Mouse (Mus musculus): Measurements from ENCODE around the gene Ccdc105. TPM values are rescaled to one million over a fixed set of nuclear protein-coding genes. Genes with fewer than 3 reads are reported as not detected.

Gene Ccdc105
- polyA plus RNA-seq, 1 experiment from 2014 or later: not detected

DNA sequence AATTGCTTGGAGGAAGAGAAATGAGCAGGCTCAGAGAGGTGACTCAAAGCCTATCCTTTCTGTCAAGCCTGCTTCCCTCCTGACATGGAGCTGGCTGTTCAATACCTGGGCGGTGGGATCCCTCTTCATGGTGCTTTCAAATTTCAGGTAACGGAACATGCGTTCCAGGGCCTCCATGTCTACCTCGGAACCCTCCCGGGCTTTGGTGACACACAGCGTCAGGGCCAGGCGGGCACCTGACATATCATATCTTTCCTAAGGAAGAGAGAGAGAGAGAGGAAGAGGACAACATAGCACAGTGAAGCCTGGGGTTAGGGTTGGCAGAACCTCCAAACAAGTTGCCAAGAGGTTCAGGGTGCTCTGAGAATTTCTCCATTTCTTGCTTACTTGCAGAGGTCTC lies 37.7 kb downstream of the Ccdc105 start:
- H3K27me3 ChIP-seq (ENCODE audit: control insufficient read depth, insufficient read depth, low read length): no peaks in the 10 kb centered on the region
- H3K4me2 ChIP-seq (ENCODE audit: low read length): no peak overlapping the region
- no peaks in the 10 kb centered on the region for H3K4me1 ChIP-seq (ENCODE audit: control insufficient read depth in 2 of 2, insufficient read depth in 2 of 2, low read length in 2 of 2)
- no peak overlapping the region for H3K27ac ChIP-seq (replicated peaks in 1 of 2; ENCODE audit: control insufficient read depth in 1 of 2, insufficient read depth in 1 of 2, low read depth in 2 of 2, low read length in 2 of 2)
- H3K4me3 ChIP-seq (ENCODE audit: control insufficient read depth in 1 of 2, insufficient read depth in 1 of 2, low read depth in 1 of 2, low read length in 2 of 2): no peak overlapping the region
- ATAC-seq (ENCODE audit: insufficient number of reproducible peaks, insufficient read depth, low FRiP score, low read depth): no peak
- 91% methylated on average over 7 of the region's 7 CpGs for WGBS
- no peaks in the 10 kb centered on the region for H3K9me3 ChIP-seq (ENCODE audit: control insufficient read depth, low read length)
- H3K9ac ChIP-seq (ENCODE audit: low read length): no peak overlapping the region
- no peaks in the 10 kb centered on the region for H3K36me3 ChIP-seq (ENCODE audit: control insufficient read depth, insufficient read depth, low read length)

DNA sequence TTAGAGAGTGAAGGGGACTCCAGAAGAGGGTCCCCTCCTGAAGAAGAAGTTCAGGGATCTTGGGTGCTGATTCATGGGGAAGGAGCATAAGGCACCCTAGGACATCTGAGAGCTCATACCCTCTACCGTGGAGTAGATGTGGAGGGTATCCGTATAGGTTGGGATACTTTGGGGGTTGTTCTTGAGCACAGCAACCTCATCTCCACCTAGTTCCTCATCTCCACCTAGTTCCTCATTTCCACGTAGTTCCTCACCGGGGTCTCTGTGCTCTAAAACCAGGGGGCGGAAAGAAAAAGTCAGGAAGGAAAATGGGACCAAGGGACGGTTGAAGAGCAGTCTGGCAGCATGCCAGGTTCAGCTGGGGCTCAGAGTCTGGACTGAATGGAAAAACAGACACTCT lies 38.7 kb downstream of the Ccdc105 start:
- Histone ChIP-seq H3K9me3 (ENCODE audit: control insufficient read depth, low read length) (no peaks in the 10 kb centered on the region), H3K36me3 (ENCODE audit: control insufficient read depth, insufficient read depth, low read length) (no peaks in the 10 kb centered on the region), H3K27me3 (ENCODE audit: control insufficient read depth, insufficient read depth, low read length) (no peaks in the 10 kb centered on the region), H3K27ac (replicated peaks in 1 of 2; ENCODE audit: control insufficient read depth in 1 of 2, insufficient read depth in 1 of 2, low read depth in 2 of 2, low read length in 2 of 2) (no peak overlapping the region), H3K4me2 (ENCODE audit: low read length) (no peak overlapping the region), H3K4me1 (ENCODE audit: control insufficient read depth in 2 of 2, insufficient read depth in 2 of 2, low read length in 2 of 2) (no peaks in the 10 kb centered on the region), H3K4me3 (ENCODE audit: control insufficient read depth in 1 of 2, insufficient read depth in 1 of 2, low read depth in 1 of 2, low read length in 2 of 2) (no peak overlapping the region), H3K9ac (ENCODE audit: low read length) (no peak overlapping the region)
- ATAC-seq (ENCODE audit: insufficient number of reproducible peaks, insufficient read depth, low FRiP score, low read depth): no peak
- 65% methylated on average over 6 of the region's 6 CpGs for WGBS

DNA sequence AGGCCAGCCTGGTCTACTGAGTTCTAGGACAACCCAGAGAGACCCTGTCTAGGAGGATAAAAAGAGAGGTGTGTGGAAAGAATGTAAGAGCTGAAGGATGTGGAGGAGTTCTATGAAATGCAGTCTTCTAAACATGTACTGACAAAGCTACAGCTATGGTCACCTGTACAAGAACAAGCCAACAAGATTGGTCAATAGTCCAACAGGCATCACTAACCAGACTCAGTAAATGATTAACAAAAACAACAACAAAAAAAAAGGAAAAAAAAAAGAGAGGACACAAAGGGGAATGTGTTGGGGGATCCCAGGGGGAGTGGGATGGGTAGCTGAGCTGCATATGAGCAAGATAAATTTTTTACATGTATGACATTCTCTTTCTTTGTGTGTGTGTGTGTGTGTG lies 42.2 kb downstream of the Ccdc105 start:
- no peak overlapping the region for H3K4me2 ChIP-seq (ENCODE audit: low read length)
- no peak overlapping the region for H3K4me3 ChIP-seq (ENCODE audit: control insufficient read depth in 1 of 2, insufficient read depth in 1 of 2, low read depth in 1 of 2, low read length in 2 of 2)
- no peak overlapping the region for H3K27ac ChIP-seq (replicated peaks in 1 of 2; ENCODE audit: control insufficient read depth in 1 of 2, insufficient read depth in 1 of 2, low read depth in 2 of 2, low read length in 2 of 2)
- H3K9ac ChIP-seq (ENCODE audit: low read length): no peak overlapping the region
- H3K4me1 ChIP-seq (ENCODE audit: control insufficient read depth in 2 of 2, insufficient read depth in 2 of 2, low read length in 2 of 2): no peaks in the 10 kb centered on the region
- no peaks in the 10 kb centered on the region for H3K9me3 ChIP-seq (ENCODE audit: control insufficient read depth, low read length)
- no peak for ATAC-seq (ENCODE audit: insufficient number of reproducible peaks, insufficient read depth, low FRiP score, low read depth)
- no peaks in the 10 kb centered on the region for H3K36me3 ChIP-seq (ENCODE audit: control insufficient read depth, insufficient read depth, low read length)
- no peaks in the 10 kb centered on the region for H3K27me3 ChIP-seq (ENCODE audit: control insufficient read depth, insufficient read depth, low read length)

DNA sequence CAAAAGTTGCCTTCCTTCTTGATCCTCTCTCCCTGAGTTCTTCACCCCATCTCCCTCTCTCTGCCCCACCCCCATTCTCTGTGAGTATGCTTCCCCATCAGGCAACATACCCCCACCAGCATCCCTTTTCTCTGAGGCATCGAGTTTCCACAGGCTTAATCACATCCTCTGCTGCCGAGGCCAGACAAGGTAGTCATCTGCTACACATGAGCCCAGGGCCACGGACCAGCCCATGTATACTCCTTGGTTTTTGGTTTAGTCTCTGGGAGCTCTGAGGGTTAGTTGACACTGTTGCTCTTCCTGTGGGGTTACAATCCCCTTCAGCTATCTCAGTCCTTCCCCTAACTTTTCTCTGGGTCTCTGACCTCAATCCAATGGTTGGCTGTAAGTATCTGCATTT lies 52.0 kb downstream of the Ccdc105 start:
- WGBS: 41% methylated on average over 3 of the region's 3 CpGs
- Histone ChIP-seq H3K4me1 (ENCODE audit: control insufficient read depth in 2 of 2, insufficient read depth in 2 of 2, low read length in 2 of 2) (no peaks in the 10 kb centered on the region), H3K4me3 (ENCODE audit: control insufficient read depth in 1 of 2, insufficient read depth in 1 of 2, low read depth in 1 of 2, low read length in 2 of 2) (no peak overlapping the region), H3K36me3 (ENCODE audit: control insufficient read depth, insufficient read depth, low read length) (no peaks in the 10 kb centered on the region), H3K4me2 (ENCODE audit: low read length) (no peak overlapping the region), H3K9me3 (ENCODE audit: control insufficient read depth, low read length) (no peaks in the 10 kb centered on the region), H3K9ac (ENCODE audit: low read length) (no peak overlapping the region), H3K27ac (replicated peaks in 1 of 2; ENCODE audit: control insufficient read depth in 1 of 2, insufficient read depth in 1 of 2, low read depth in 2 of 2, low read length in 2 of 2) (no peak overlapping the region), H3K27me3 (ENCODE audit: control insufficient read depth, insufficient read depth, low read length) (no peaks in the 10 kb centered on the region)
- no peak for ATAC-seq (ENCODE audit: insufficient number of reproducible peaks, insufficient read depth, low FRiP score, low read depth)

Other genes with a start within 250 kb of the Ccdc105 start
- gene Olfr1358, start 235.6 kb downstream of the Ccdc105 start, polyA plus RNA-seq (2014; fragmentation: Nextera tagmentation; extraction: Ambion mirVana): not detected in 2 replicates
- gene Ilvbl, start 178.7 kb downstream of the Ccdc105 start, polyA plus RNA-seq (2014; fragmentation: Nextera tagmentation; extraction: Ambion mirVana): 51.7 and 52.6 TPM in 2 replicates
- gene Syde1, start 161.1 kb downstream of the Ccdc105 start, polyA plus RNA-seq (2014; fragmentation: Nextera tagmentation; extraction: Ambion mirVana): 13.7 and 15.6 TPM in 2 replicates
- not detected in 2 replicates for gene Olfr1357, start 135.0 kb downstream of the Ccdc105 start, polyA plus RNA-seq (2014; fragmentation: Nextera tagmentation; extraction: Ambion mirVana)
- not detected in 2 replicates for gene Casp14, start 34.8 kb downstream of the Ccdc105 start, polyA plus RNA-seq (2014; fragmentation: Nextera tagmentation; extraction: Ambion mirVana)
- gene Slc1a6, start 27.4 kb upstream of the Ccdc105 start, polyA plus RNA-seq (2014; fragmentation: Nextera tagmentation; extraction: Ambion mirVana): 0.12 and 0.16 TPM in 2 replicates
- not detected in 2 replicates for gene Olfr1356, start 99.1 kb upstream of the Ccdc105 start, polyA plus RNA-seq (2014; fragmentation: Nextera tagmentation; extraction: Ambion mirVana)
- gene Olfr1355, start 122.5 kb upstream of the Ccdc105 start, polyA plus RNA-seq (2014; fragmentation: Nextera tagmentation; extraction: Ambion mirVana): not detected in 2 replicates
- gene Olfr1354, start 160.1 kb upstream of the Ccdc105 start, polyA plus RNA-seq (2014; fragmentation: Nextera tagmentation; extraction: Ambion mirVana): not detected in 2 replicates
- gene Olfr8, start 197.6 kb upstream of the Ccdc105 start, polyA plus RNA-seq (2014; fragmentation: Nextera tagmentation; extraction: Ambion mirVana): not detected in 2 replicates
- gene Olfr1353, start 210.2 kb upstream of the Ccdc105 start, polyA plus RNA-seq (2014; fragmentation: Nextera tagmentation; extraction: Ambion mirVana): not detected in 2 replicates
- not detected in 2 replicates for gene Olfr1352, start 228.0 kb upstream of the Ccdc105 start, polyA plus RNA-seq (2014; fragmentation: Nextera tagmentation; extraction: Ambion mirVana)